Mouse (Mus musculus): ENCODE results near the gene Cyp1b1.

Gene Cyp1b1

GRCm38 (mm10) chr17:79713643-79714367 is 1.1 kb downstream of the Cyp1b1 start:
- no peak for DNase-seq

GRCm38 (mm10) chr17:79713276-79713642 is 1.6 kb downstream of the Cyp1b1 start:
- no peak for DNase-seq

- no peak for DNase-seq
These were observed 2.3 kb downstream of the Cyp1b1 start for GRCm38 (mm10) chr17:79712536-79712935.

GRCm38 (mm10) chr17:79711944-79712343 is 2.9 kb downstream of the Cyp1b1 start:
- no peak for DNase-seq

- no peak for DNase-seq
These were observed 4.5 kb downstream of the Cyp1b1 start for GRCm38 (mm10) chr17:79710246-79710842.

GRCm38 (mm10) chr17:79709718-79710117 is 5.1 kb downstream of the Cyp1b1 start:
- no peak for DNase-seq

- DNase-seq, result no peak
These were observed 6.7 kb downstream of the Cyp1b1 start for GRCm38 (mm10) chr17:79708168-79708567.

GRCm38 (mm10) chr17:79705671-79706455 is 9.0 kb downstream of the Cyp1b1 start:
- DNase-seq, result no peak

GRCm38 (mm10) chr17:79700871-79701270 is 14.0 kb downstream of the Cyp1b1 start:
- no peak for DNase-seq

- no peak for DNase-seq
These were observed 15.7 kb downstream of the Cyp1b1 start for GRCm38 (mm10) chr17:79699197-79699596.

- no peak for DNase-seq
These were observed 19.3 kb downstream of the Cyp1b1 start for GRCm38 (mm10) chr17:79695541-79695940.

- no peak for DNase-seq
These were observed 19.8 kb downstream of the Cyp1b1 start for GRCm38 (mm10) chr17:79695106-79695505.

- DNase-seq, result no peak
These were observed 44.0 kb downstream of the Cyp1b1 start for GRCm38 (mm10) chr17:79670837-79671236.

GRCm38 (mm10) chr17:79664106-79664417 is 50.8 kb downstream of the Cyp1b1 start:
- no peak for DNase-seq

- peak; percentile 18 for DNase-seq
These were observed 51.3 kb downstream of the Cyp1b1 start for GRCm38 (mm10) chr17:79663393-79664105.

GRCm38 (mm10) chr17:79661848-79662247 is 53.0 kb downstream of the Cyp1b1 start:
- DNase-seq, result no peak

GRCm38 (mm10) chr17:79661387-79661786 is 53.5 kb downstream of the Cyp1b1 start:
- peak; percentile 32 for DNase-seq

GRCm38 (mm10) chr17:79658863-79659262 is 56.0 kb downstream of the Cyp1b1 start:
- no peak for DNase-seq

- DNase-seq, result no peak
These were observed 56.4 kb downstream of the Cyp1b1 start for GRCm38 (mm10) chr17:79658452-79658851.

- DNase-seq, result no peak
These were observed 57.1 kb downstream of the Cyp1b1 start for GRCm38 (mm10) chr17:79657785-79658184.

GRCm38 (mm10) chr17:79654187-79654586 is 60.7 kb downstream of the Cyp1b1 start:
- DNase-seq, result no peak

GRCm38 (mm10) chr17:79653171-79653570 is 61.7 kb downstream of the Cyp1b1 start:
- no peak for DNase-seq

Measured in cerebellum, adult 9-10 months (tissue).